Mouse (Mus musculus) heart, embryonic 14.5 days (tissue): ENCODE data around the gene Kcnj15. TPM values are rescaled to one million over a fixed set of nuclear protein-coding genes. Genes with fewer than 3 reads are reported as not detected.

Experiments used
- ATAC-seq: fragments of 200-750 bp; cut with Nextera tagmentation; 2 replicates; pipeline ENCODE4 v1.8.0; 2017; ENCODE audit warnings: low read depth, moderate TSS enrichment; ENCODE audit not compliant: insufficient number of reproducible peaks, insufficient read depth, low FRiP score
- H3K27ac ChIP-seq, 2 experiments: fragments of 200-500 bp in 1 of 2; fragments of 300-500 bp in 1 of 2; sonication (generic) in 1 of 2; replicated peaks in 1 of 2; 2 replicates each; pipeline ENCODE4 v1.5.1; 2012 to 2014; ENCODE audit warnings: low read depth in 2 of 2, low read length in 2 of 2, control low read depth in 1 of 2, mild to moderate bottlenecking in 1 of 2, mixed read lengths in 1 of 2; ENCODE audit not compliant: control insufficient read depth in 1 of 2, insufficient read depth in 1 of 2
- H3K27me3 ChIP-seq: fragments of 300-500 bp; sonication (generic); 2 replicates; pipeline ENCODE4 v1.6.1; 2014; ENCODE audit warnings: mild to moderate bottlenecking, low read length, control low read depth; ENCODE audit not compliant: control insufficient read depth, insufficient read depth
- H3K36me3 ChIP-seq: fragments of 300-500 bp; sonication (generic); 2 replicates; pipeline ENCODE4 v1.6.1; 2014; ENCODE audit warnings: mild to moderate bottlenecking, control low read depth, low read length, mixed read lengths; ENCODE audit not compliant: control insufficient read depth, insufficient read depth
- H3K4me1 ChIP-seq, 2 experiments: fragments of 200-500 bp in 1 of 2; fragments of 300-500 bp in 1 of 2; sonication (generic) in 1 of 2; 2 replicates each; pipeline ENCODE4 v1.6.1; 2012 to 2014; ENCODE audit warnings: low read length in 2 of 2, control low read depth in 1 of 2, mixed read lengths in 1 of 2; ENCODE audit not compliant: control insufficient read depth in 2 of 2, insufficient read depth in 2 of 2
- H3K4me2 ChIP-seq: fragments of 300-500 bp; sonication (generic); 2 replicates; pipeline ENCODE4 v1.6.1; 2014; ENCODE audit warnings: mild to moderate bottlenecking, low read length
- H3K4me3 ChIP-seq, 2 experiments: fragments of 200-500 bp in 1 of 2; fragments of 300-500 bp in 1 of 2; sonication (generic) in 1 of 2; 2 replicates each; pipeline ENCODE4 v1.5.1; 2012 to 2014; ENCODE audit warnings: low read length in 2 of 2, mild to moderate bottlenecking in 2 of 2, control low read depth in 1 of 2, low read depth in 1 of 2, moderate library complexity in 1 of 2; ENCODE audit not compliant: control insufficient read depth in 1 of 2, insufficient read depth in 1 of 2
- H3K9ac ChIP-seq: fragments of 300-500 bp; sonication (generic); 2 replicates; pipeline ENCODE4 v1.6.1; 2014; ENCODE audit warnings: mild to moderate bottlenecking, low read length
- H3K9me3 ChIP-seq: fragments of 300-500 bp; sonication (generic); 2 replicates; pipeline ENCODE4 v1.6.1; 2016; ENCODE audit warnings: low read length, control low read depth; ENCODE audit not compliant: control insufficient read depth
- WGBS: fragments of 180-500 bp; shearing (Covaris S2); extraction: QIAGEN DNeasy Blood & Tissue Kit; methylation state at CpG from one replicate; pipeline ENCODE4 v1.1.7; 2014; 5-methylcytosine and 5-hydroxymethylcytosine counted together
- polyA plus RNA-seq: library from polyadenylated mRNA; unstranded; fragments of >200 nt; fragmentation: Nextera tagmentation; extraction: Ambion mirVana; gene quantifications from 2 replicates; pipeline ENCODE4 v1.2.1, GENCODE M21; 2014

The Kcnj15 gene
- polyA plus RNA-seq, 1 experiment from 2014 or later = 1.9 TPM

DNA sequence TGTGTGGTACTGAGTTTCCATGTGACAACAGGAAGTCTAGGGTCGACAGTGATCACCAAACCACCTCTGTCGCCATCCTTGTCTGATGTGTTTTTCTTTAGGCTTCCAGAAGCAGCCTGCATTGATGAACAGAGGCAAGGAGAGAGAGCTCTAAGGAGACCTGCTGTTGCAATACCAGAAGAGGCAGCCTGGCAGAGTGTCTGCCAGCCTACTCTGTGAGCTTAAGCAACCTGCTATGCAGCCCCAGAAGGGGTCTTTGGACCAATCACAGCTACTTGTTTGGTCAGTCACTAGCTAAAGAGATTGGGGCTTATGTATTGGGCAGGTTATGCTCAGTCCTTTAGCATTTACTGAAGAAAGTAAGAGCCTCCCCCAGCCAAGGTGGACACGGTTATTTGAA, 11.9 kb upstream of the Kcnj15 start:
- Histone ChIP-seq H3K36me3 (no peaks in the 10 kb centered on the region), H3K4me2 (no peak overlapping the region), H3K4me1 (peaks cover 21 to 24% of the 10 kb centered on the region in 2 experiments), H3K4me3 (no peak overlapping the region), H3K9me3 (no peaks in the 10 kb centered on the region), H3K9ac (no peak overlapping the region), H3K27ac (no peak overlapping the region), H3K27me3 (no peaks in the 10 kb centered on the region)
- WGBS = 55% methylated on average over 3 of the region's 3 CpGs
- no peak for ATAC-seq

DNA sequence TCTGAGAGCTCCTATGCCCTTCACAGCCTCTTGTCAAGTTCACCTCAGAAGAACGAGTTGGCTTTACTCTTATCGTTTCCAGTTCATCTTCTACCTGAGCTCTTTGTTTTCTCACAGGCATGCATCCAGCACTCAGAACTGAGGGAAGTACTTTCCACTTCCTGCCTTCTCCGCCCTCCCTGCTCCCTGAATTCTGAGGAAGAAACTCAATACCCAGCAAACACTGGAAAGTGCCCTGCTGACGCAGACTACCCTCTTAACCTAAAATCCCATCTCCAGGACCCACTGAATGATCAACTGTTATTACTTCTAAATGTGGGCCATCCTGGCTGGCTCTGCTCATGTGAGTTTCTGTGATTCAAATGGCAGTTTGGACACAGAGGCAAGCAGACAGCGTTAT, 8.7 kb upstream of the Kcnj15 start:
- 72% methylated on average over 5 of the region's 5 CpGs for WGBS
- Histone ChIP-seq H3K27ac (no peak overlapping the region), H3K27me3 (no peaks in the 10 kb centered on the region), H3K9ac (no peak overlapping the region), H3K36me3 (no peaks in the 10 kb centered on the region), H3K4me3 (no peak overlapping the region), H3K4me1 (peaks cover 10 to 13% of the 10 kb centered on the region in 2 experiments), H3K9me3 (no peaks in the 10 kb centered on the region), H3K4me2 (no peak overlapping the region)
- ATAC-seq = no peak

DNA sequence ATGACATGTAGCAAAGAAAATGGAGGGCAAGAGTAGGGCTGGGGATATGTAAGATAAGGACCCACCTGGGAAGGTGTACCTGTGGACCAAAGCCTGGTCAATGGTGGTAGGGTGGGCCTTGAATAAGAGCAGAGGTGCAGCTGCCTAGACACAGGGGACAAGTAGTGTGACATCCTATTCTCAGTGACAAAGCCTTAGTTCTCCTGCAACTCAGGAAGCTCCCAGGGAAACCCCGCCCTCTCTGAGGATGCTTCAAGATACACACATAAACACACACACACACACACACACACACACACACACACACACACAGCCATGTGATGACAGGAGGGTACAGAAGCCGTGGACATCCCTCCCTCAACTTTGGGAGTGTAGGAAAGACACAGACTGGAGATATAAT, 710 bp upstream of the Kcnj15 start:
- 65% methylated on average over 2 of the region's 2 CpGs for WGBS
- Histone ChIP-seq H3K27ac (no peak overlapping the region), H3K27me3 (no peaks in the 10 kb centered on the region), H3K4me3 (no peak overlapping the region), H3K4me2 (no peak overlapping the region), H3K9me3 (no peaks in the 10 kb centered on the region), H3K36me3 (no peaks in the 10 kb centered on the region), H3K9ac (no peak overlapping the region), H3K4me1 (no peaks in the 10 kb centered on the region; a peak in 1 of 4 replicates)
- ATAC-seq = no peak

DNA sequence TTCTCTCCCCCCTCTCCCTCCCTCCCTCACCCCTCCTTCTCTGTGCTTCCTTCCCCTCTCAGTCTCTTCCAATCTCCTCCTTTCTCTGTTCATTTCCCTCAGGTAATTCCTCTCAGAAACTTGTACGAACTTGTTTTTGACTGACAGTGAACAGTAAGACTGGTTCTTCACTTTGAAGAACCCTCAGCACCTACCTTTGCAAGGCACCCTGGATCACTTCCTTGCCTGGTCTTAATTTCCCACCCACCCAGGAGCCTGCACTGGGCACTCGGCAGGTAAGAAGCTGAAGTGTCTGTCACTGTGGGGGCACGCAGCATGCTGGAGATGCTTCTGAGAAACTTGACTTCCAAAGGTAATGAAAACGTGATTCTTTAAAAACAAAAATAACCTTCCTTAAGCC, 742 bp downstream of the Kcnj15 start:
- no peaks in the 10 kb centered on the region for H3K36me3 ChIP-seq
- no peak overlapping the region for H3K27ac ChIP-seq
- no peaks in the 10 kb centered on the region; a peak in 1 of 4 replicates for H3K4me1 ChIP-seq
- no peak overlapping the region for H3K4me3 ChIP-seq
- H3K9ac ChIP-seq = no peak overlapping the region
- no peaks in the 10 kb centered on the region for H3K27me3 ChIP-seq
- no peaks in the 10 kb centered on the region for H3K9me3 ChIP-seq
- 22% methylated on average over 4 of the region's 4 CpGs for WGBS
- no peak overlapping the region for H3K4me2 ChIP-seq
- ATAC-seq = no peak

DNA sequence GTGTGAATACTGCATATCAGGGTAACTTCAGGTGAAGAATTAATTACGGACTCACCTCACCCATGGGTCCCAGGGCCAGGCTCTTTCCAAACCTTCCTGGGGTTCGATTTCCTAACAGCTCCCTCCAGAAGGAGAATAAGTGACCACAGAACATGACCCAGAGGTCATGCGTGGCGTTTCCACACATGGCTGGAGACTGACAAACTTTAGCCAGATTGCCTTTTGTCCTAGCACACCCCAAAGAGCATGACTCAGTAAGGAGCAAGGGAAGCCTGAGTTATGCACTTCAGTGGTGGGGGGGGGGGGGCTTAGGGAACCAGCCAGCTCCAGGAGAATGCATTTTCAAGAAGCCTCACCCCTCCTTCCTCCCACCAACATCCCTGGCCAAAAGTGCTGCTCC, 2.1 kb downstream of the Kcnj15 start:
- H3K36me3 ChIP-seq = no peaks in the 10 kb centered on the region
- H3K4me2 ChIP-seq = no peak overlapping the region
- H3K9me3 ChIP-seq = no peaks in the 10 kb centered on the region
- H3K4me3 ChIP-seq = no peak overlapping the region
- H3K9ac ChIP-seq = no peak overlapping the region
- no peak for ATAC-seq
- H3K27ac ChIP-seq = no peak overlapping the region
- WGBS = 67% methylated on average over 4 of the region's 4 CpGs
- H3K4me1 ChIP-seq = no peaks in the 10 kb centered on the region; a peak in 1 of 4 replicates
- no peaks in the 10 kb centered on the region for H3K27me3 ChIP-seq

DNA sequence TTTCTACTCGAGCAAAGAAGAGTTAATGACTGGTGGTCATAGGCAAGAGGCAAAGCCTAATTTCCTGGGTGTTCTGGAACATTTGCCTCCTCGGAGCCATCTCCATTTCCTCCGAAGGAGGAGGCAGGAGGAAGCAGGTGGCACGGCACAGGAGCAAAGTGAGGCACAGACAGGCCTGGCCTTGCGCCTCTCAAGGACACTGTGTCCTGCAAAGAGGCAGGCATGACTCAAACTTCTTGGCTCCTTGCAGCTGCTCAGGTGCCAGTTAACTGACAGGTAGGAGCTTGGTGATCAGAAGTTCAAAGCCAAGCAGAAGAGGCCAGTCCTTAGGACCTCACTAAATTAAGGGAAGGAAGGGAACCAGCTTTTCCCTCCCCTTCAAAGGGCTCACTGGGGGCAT, 3.3 kb downstream of the Kcnj15 start:
- Histone ChIP-seq H3K9ac (no peak overlapping the region), H3K36me3 (no peaks in the 10 kb centered on the region), H3K4me2 (no peak overlapping the region), H3K9me3 (no peaks in the 10 kb centered on the region), H3K4me1 (no peaks in the 10 kb centered on the region; a peak in 1 of 4 replicates), H3K4me3 (no peak overlapping the region), H3K27me3 (no peaks in the 10 kb centered on the region), H3K27ac (no peak overlapping the region)
- 69% methylated on average over 5 of the region's 5 CpGs for WGBS
- no peak for ATAC-seq

DNA sequence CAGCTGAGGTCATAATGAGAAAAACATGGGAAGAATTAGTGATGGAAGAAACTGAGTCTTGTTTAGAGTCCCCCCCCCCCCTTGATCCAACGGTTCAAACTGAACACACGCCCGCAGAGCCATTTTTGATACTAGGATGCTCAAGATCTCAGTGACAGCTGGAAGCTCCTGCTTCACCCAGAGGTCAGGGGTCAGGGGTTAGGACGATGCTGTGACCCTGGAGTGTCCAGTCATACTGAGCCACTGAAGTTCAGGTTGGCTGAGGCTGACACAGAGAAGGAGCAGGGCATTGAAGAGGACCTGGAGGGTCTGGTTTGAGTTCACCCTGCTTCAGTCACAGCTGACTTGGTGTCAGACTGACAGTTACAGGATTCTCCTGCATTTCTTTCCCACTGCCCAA, 4.4 kb downstream of the Kcnj15 start:
- Histone ChIP-seq H3K27me3 (no peaks in the 10 kb centered on the region), H3K4me2 (no peak overlapping the region), H3K9ac (no peak overlapping the region), H3K4me3 (no peak overlapping the region), H3K9me3 (no peaks in the 10 kb centered on the region), H3K27ac (no peak overlapping the region), H3K36me3 (no peaks in the 10 kb centered on the region), H3K4me1 (no peaks in the 10 kb centered on the region; a peak in 1 of 4 replicates)
- ATAC-seq = no peak
- 80% methylated on average over 4 of the region's 4 CpGs for WGBS

DNA sequence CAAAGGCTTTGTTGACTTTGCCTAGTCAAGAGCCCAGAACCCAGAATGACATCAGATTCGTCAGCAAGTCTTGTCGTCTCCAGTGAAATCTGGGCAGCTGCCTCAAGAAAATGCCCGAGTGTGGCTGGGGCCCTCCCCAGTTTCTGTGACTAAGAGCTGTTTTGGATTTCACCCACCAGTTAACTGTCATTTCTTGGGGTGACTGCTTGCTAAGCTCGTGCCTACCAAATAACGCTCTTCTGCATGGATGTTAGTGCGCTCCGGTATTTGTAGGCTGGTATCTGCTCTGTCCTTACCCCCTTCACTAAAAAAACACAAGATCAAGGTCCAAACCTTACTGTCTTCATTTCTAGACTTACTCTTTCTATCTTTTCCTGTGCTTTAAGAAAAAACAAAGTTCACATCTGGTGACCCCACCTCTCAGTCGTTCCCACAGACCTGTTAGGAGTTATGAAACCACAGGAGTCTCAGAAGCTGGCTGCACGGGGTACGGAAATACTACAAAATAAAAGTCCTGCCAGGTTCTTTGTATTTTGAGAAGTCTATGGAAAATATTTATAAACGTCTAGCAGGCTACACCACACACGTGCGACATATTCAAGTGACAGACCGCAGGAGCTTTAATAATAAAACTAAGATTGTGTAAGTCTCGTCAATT, 5.5 kb downstream of the Kcnj15 start:
- H3K27me3 ChIP-seq = no peaks in the 10 kb centered on the region
- no peaks in the 10 kb centered on the region; a peak in 1 of 4 replicates for H3K4me1 ChIP-seq
- H3K9ac ChIP-seq = no peak overlapping the region
- H3K27ac ChIP-seq = no peak overlapping the region
- H3K36me3 ChIP-seq = no peaks in the 10 kb centered on the region
- WGBS = 76% methylated on average over 15 of the region's 15 CpGs
- no peak overlapping the region for H3K4me2 ChIP-seq
- no peaks in the 10 kb centered on the region for H3K9me3 ChIP-seq
- no peak for ATAC-seq
- no peak overlapping the region for H3K4me3 ChIP-seq
